Mouse (Mus musculus) liver, embryonic 16.5 days (tissue): ENCODE data around the gene Flad1. TPM values are rescaled to one million over a fixed set of nuclear protein-coding genes. Genes with fewer than 3 reads are reported as not detected.
"Not testable (repeated sequence)": the region's sequence is repeated elsewhere in the genome, so short reads cannot be mapped to it uniquely, and the experiment has no call there.

Experiments
- ATAC-seq: fragments of 200-750 bp; cut with Nextera tagmentation; 2 replicates; pipeline ENCODE4 v1.8.0; 2017; ENCODE audit warnings: low read depth, mild to moderate bottlenecking, moderate number of reproducible peaks, moderate library complexity
- H3K27ac ChIP-seq: fragments of 300-500 bp; sonication (generic); 2 replicates; pipeline ENCODE4 v1.5.1; 2014; ENCODE audit warnings: mild to moderate bottlenecking, low read length
- H3K27me3 ChIP-seq: fragments of 300-500 bp; sonication (generic); 2 replicates; pipeline ENCODE4 v1.6.1; 2014; ENCODE audit warnings: low read depth, low read length, mixed read lengths; ENCODE audit not compliant: control insufficient read depth, insufficient read depth
- H3K36me3 ChIP-seq: fragments of 300-500 bp; sonication (generic); 2 replicates; pipeline ENCODE4 v1.6.1; 2014; ENCODE audit warnings: mild to moderate bottlenecking; ENCODE audit not compliant: control insufficient read depth, insufficient read depth
- H3K4me1 ChIP-seq: fragments of 300-500 bp; sonication (generic); 2 replicates; pipeline ENCODE4 v1.6.1; 2014; ENCODE audit warnings: low read depth, low read length, mixed read lengths; ENCODE audit not compliant: control insufficient read depth
- H3K4me2 ChIP-seq: fragments of 300-500 bp; sonication (generic); 2 replicates; pipeline ENCODE4 v1.6.1; 2014; ENCODE audit warnings: low read depth, low read length, mixed read lengths
- H3K4me3 ChIP-seq: fragments of 300-500 bp; sonication (generic); 2 replicates; pipeline ENCODE4 v1.5.1; 2014; ENCODE audit warnings: low read depth, mild to moderate bottlenecking, low read length
- H3K9ac ChIP-seq: fragments of 300-500 bp; sonication (generic); 2 replicates; pipeline ENCODE4 v1.6.1; 2014; ENCODE audit warnings: low read depth, low read length
- H3K9me3 ChIP-seq: fragments of 300-500 bp; sonication (generic); replicated peaks from 2 replicates; pipeline ENCODE4 v1.6.1; 2016; ENCODE audit warnings: low read length; ENCODE audit not compliant: control insufficient read depth
- WGBS: fragments of 180-500 bp; shearing (Covaris S2); extraction: QIAGEN DNeasy Blood & Tissue Kit; methylation state at CpG from one replicate; pipeline ENCODE4 v1.1.7; 2014; ENCODE audit not compliant: insufficient replicate concordance; 5-methylcytosine and 5-hydroxymethylcytosine counted together
- polyA plus RNA-seq: library from polyadenylated mRNA; unstranded; fragments of >200 nt; fragmentation: Nextera tagmentation; extraction: Ambion mirVana; gene quantifications from 2 replicates; pipeline ENCODE4 v1.2.1, GENCODE M21; 2015

The Flad1 gene
- polyA plus RNA-seq, 1 experiment from 2014 or later: 14.9 TPM

- no peaks in the 10 kb centered on the region for H3K9me3 ChIP-seq
- peak within 1 kb of the TSS; percentile 86 for H3K27ac ChIP-seq
- peak within 1 kb of the TSS; percentile 91 for H3K4me3 ChIP-seq
- peak; percentile 98 for ATAC-seq
- H3K4me1 ChIP-seq: peaks cover 30% of the 10 kb centered on the region
- H3K27me3 ChIP-seq: no peaks in the 10 kb centered on the region
- peak within 1 kb of the TSS; percentile 94 for H3K9ac ChIP-seq
- WGBS: 2% methylated on average over 68 of the region's 68 CpGs
- H3K36me3 ChIP-seq: peaks cover 36% of the 10 kb centered on the region
- peak within 1 kb of the TSS; percentile 91 for H3K4me2 ChIP-seq
Observed at GRCm38 (mm10) chr3:89430171-89431159, 18.8 kb upstream of the Flad1 start, which contains the start of gene Pygo2. Gene Pygo2, plus strand, starts transcription at chr3:89430214.

GRCm38 (mm10) chr3:89429021-89429420 is 17.4 kb upstream of the Flad1 start:
- not testable (repeated sequence) for H3K27me3 ChIP-seq, H3K27ac ChIP-seq, H3K9me3 ChIP-seq, H3K9ac ChIP-seq, H3K4me2 ChIP-seq, ATAC-seq, H3K4me3 ChIP-seq
- WGBS: 92% methylated on average over 7 of the region's 7 CpGs
- peaks cover 45% of the 10 kb centered on the region for H3K36me3 ChIP-seq
- peaks cover 42% of the 10 kb centered on the region for H3K4me1 ChIP-seq

GRCm38 (mm10) chr3:89425876-89426275 is 14.2 kb upstream of the Flad1 start:
- peak overlapping the region; percentile 18; the same call in 1 of the 2 replicates for H3K4me3 ChIP-seq
- 25% methylated on average over 4 of the region's 4 CpGs for WGBS
- H3K4me1 ChIP-seq: peaks cover 63% of the 10 kb centered on the region
- H3K27ac ChIP-seq: peak overlapping the region; percentile 84
- ATAC-seq: no peak
- H3K9me3 ChIP-seq: no peaks in the 10 kb centered on the region
- peaks cover 30% of the 10 kb centered on the region for H3K36me3 ChIP-seq
- H3K4me2 ChIP-seq: peak overlapping the region; percentile 40
- H3K9ac ChIP-seq: peak overlapping the region; percentile 2; the same call in 1 of the 2 replicates
- H3K27me3 ChIP-seq: no peaks in the 10 kb centered on the region

- H3K4me2 ChIP-seq: peak overlapping the region; percentile 40
- no peak for ATAC-seq
- H3K4me1 ChIP-seq: peaks cover 64% of the 10 kb centered on the region
- H3K9me3 ChIP-seq: no peaks in the 10 kb centered on the region
- H3K27me3 ChIP-seq: no peaks in the 10 kb centered on the region
- no peak overlapping the region for H3K9ac ChIP-seq
- peak overlapping the region; percentile 7; the same call in 1 of the 2 replicates for H3K4me3 ChIP-seq
- 59% methylated on average over 5 of the region's 5 CpGs for WGBS
- H3K27ac ChIP-seq: peak overlapping the region; percentile 41
- peaks cover 30% of the 10 kb centered on the region for H3K36me3 ChIP-seq
Observed at GRCm38 (mm10) chr3:89425141-89425525, 13.5 kb upstream of the Flad1 start.

GRCm38 (mm10) chr3:89424416-89425140 is 12.9 kb upstream of the Flad1 start:
- Histone ChIP-seq H3K4me2 (peak overlapping the region; percentile 40), H3K9me3 (no peaks in the 10 kb centered on the region), H3K27ac (peak overlapping the region; percentile 45), H3K4me1 (peaks cover 65% of the 10 kb centered on the region), H3K9ac (peak overlapping the region; percentile 37), H3K27me3 (no peaks in the 10 kb centered on the region), H3K4me3 (peak overlapping the region; percentile 7), H3K36me3 (peaks cover 30% of the 10 kb centered on the region)
- ATAC-seq: peak; percentile 28
- 54% methylated on average over 5 of the region's 5 CpGs for WGBS

- no peak for ATAC-seq
- peaks cover 24% of the 10 kb centered on the region for H3K36me3 ChIP-seq
- H3K4me1 ChIP-seq: peaks cover 69% of the 10 kb centered on the region
- no peaks in the 10 kb centered on the region for H3K9me3 ChIP-seq
- H3K4me2 ChIP-seq: peak overlapping the region; percentile 79
- H3K4me3 ChIP-seq: peak overlapping the region; percentile 63
- 34% methylated on average over 6 of the region's 6 CpGs for WGBS
- peak overlapping the region; percentile 37; the same call in 1 of the 2 replicates for H3K27ac ChIP-seq
- no peaks in the 10 kb centered on the region for H3K27me3 ChIP-seq
- H3K9ac ChIP-seq: 0 out of 2 replicates have a peak overlapping the region, but pooled peaks have one; percentile 13
Observed at GRCm38 (mm10) chr3:89422556-89423205, 11.0 kb upstream of the Flad1 start.

GRCm38 (mm10) chr3:89421810-89422473 is 10.3 kb upstream of the Flad1 start:
- Histone ChIP-seq H3K27ac (peak overlapping the region; percentile 47), H3K4me2 (peak overlapping the region; percentile 79), H3K9me3 (no peaks in the 10 kb centered on the region), H3K4me1 (peaks cover 70% of the 10 kb centered on the region), H3K9ac (peak overlapping the region; percentile 68), H3K36me3 (peaks cover 17% of the 10 kb centered on the region), H3K27me3 (no peaks in the 10 kb centered on the region), H3K4me3 (peak overlapping the region; percentile 63)
- WGBS: 25% methylated on average over 22 of the region's 22 CpGs
- ATAC-seq: no peak
